In genomic region chr11:95414536-95415161, GRCm38 (mm10) we compare ENCODE assay signal across 8 mouse cellular contexts. TPM values are rescaled to one million over a fixed set of nuclear protein-coding genes. Genes with fewer than 3 reads are reported as not detected.
DNase-seq lines count a peak whose midpoint lies in the region; ATAC-seq and TF ChIP-seq lines count a peak whose summit lies in the region.

No protein-coding gene starts in this region.

- TF ChIP-seq EP300 in stomach, postnatal 0 days (optimal IDR thresholded peaks at IDR 0.05), result no peak

- WGBS in forebrain, embryonic 14.5 days, result under 1% methylated on average over 28 of the region's 28 CpGs
- under 1% methylated on average over 28 of the region's 28 CpGs for WGBS in large intestine, adult 2 months
- WGBS in liver, embryonic 16.5 days (ENCODE audit: insufficient replicate concordance), result under 1% methylated on average over 28 of the region's 28 CpGs
- WGBS in neural tube, embryonic 12.5 days, result under 1% methylated on average over 28 of the region's 28 CpGs
- under 1% methylated on average over 28 of the region's 28 CpGs for WGBS in stomach, postnatal 0 days

- H3K9me3 ChIP-seq in ES-E14 (ENCODE audit: control insufficient read depth, insufficient read depth, low read depth, low read length), result no peaks in the 10 kb centered on the region
- H3K9me3 ChIP-seq in forebrain, embryonic 14.5 days (replicated peaks; ENCODE audit: control insufficient read depth, low read length), result no peaks in the 10 kb centered on the region
- H3K9me3 ChIP-seq in liver, embryonic 16.5 days (replicated peaks; ENCODE audit: control insufficient read depth, low read length), result no peaks in the 10 kb centered on the region
- H3K9me3 ChIP-seq in neural tube, embryonic 12.5 days, result no peaks in the 10 kb centered on the region
- no peaks in the 10 kb centered on the region for H3K9me3 ChIP-seq in stomach, postnatal 0 days (ENCODE audit: control insufficient read depth, low read length)

- peak overlapping the region; percentile 76 for H3K9ac ChIP-seq in ES-E14 (ENCODE audit: insufficient read depth, low read depth, low read length, poor library complexity, severe bottlenecking)
- peak overlapping the region; percentile 72 for H3K9ac ChIP-seq in forebrain, embryonic 14.5 days (ENCODE audit: low read length)
- peak overlapping the region; percentile 72 for H3K9ac ChIP-seq in liver, embryonic 16.5 days (ENCODE audit: low read depth, low read length)
- H3K9ac ChIP-seq in neural tube, embryonic 12.5 days, result peak overlapping the region; percentile 57
- peak overlapping the region; percentile 68 for H3K9ac ChIP-seq in stomach, postnatal 0 days (ENCODE audit: low read length)

- peak overlapping the region; percentile 25 for H3K27ac ChIP-seq in ES-E14 (ENCODE audit: insufficient read depth, low read depth, low read length, poor library complexity, severe bottlenecking)
- peak overlapping the region; percentile 94 for H3K27ac ChIP-seq in forebrain, embryonic 14.5 days (ENCODE audit: low read depth, low read length)
- peak overlapping the region; percentile 94 for H3K27ac ChIP-seq in liver, embryonic 16.5 days (ENCODE audit: low read length)
- peak overlapping the region; percentile 72 for H3K27ac ChIP-seq in neural tube, embryonic 12.5 days
- peak overlapping the region; percentile 93 for H3K27ac ChIP-seq in stomach, postnatal 0 days (replicated peaks)

- peak overlapping the region; percentile 72 for H3K4me2 ChIP-seq in forebrain, embryonic 14.5 days (ENCODE audit: low read length)
- H3K4me2 ChIP-seq in liver, embryonic 16.5 days (ENCODE audit: low read depth, low read length), result peak overlapping the region; percentile 88
- peak overlapping the region; percentile 69 for H3K4me2 ChIP-seq in neural tube, embryonic 12.5 days (replicated peaks)
- H3K4me2 ChIP-seq in stomach, postnatal 0 days (replicated peaks; ENCODE audit: low read depth), result peak overlapping the region; percentile 69

- peak; percentile 99 for DNase-seq in ES-E14 (ENCODE audit: low read depth, low spot score)
- DNase-seq in cerebellum, adult 11 months, result peak; percentile 94
- DNase-seq in forebrain, embryonic 14.5 days (ENCODE audit: low spot score), result peak; percentile 99
- peak; percentile 96 for DNase-seq in heart, postnatal 14 days
- peak; percentile 76 for DNase-seq in large intestine, adult 2 months (ENCODE audit: low read depth, low spot score)
- DNase-seq in stomach, postnatal 0 days (ENCODE audit: low spot score), result peak; percentile 95

- in situ Hi-C loops in ES-E14 (cut with MboI; ENCODE audit: low sequenced_read_pairs in 2 of 2, unreplicated experiment in 2 of 2), result no loop called here

- peak; percentile 70 for TF ChIP-seq CTCF in stomach, postnatal 0 days (IDR thresholded peaks at IDR 0.05; ENCODE audit: low read depth)

- peaks cover 0 to 5% of the 10 kb centered on the region in 2 experiments; a peak in 1 of 4 replicates for H3K4me1 ChIP-seq in ES-E14 (ENCODE audit: control insufficient read depth in 2 of 2, insufficient read depth in 2 of 2, low read length in 2 of 2, poor library complexity in 1 of 2)
- H3K4me1 ChIP-seq in forebrain, embryonic 14.5 days (ENCODE audit: control insufficient read depth, insufficient read depth, low read length), result peaks cover 14% of the 10 kb centered on the region
- peaks cover 15% of the 10 kb centered on the region for H3K4me1 ChIP-seq in liver, embryonic 16.5 days (ENCODE audit: control insufficient read depth, low read depth, low read length)
- peaks cover 10% of the 10 kb centered on the region for H3K4me1 ChIP-seq in neural tube, embryonic 12.5 days
- H3K4me1 ChIP-seq in stomach, postnatal 0 days (replicated peaks; ENCODE audit: control insufficient read depth, insufficient read depth), result peaks cover 3% of the 10 kb centered on the region; the same call in 1 of the 2 replicates

- peak; percentile 89 for ATAC-seq in forebrain, embryonic 14.5 days
- ATAC-seq in liver, embryonic 16.5 days (ENCODE audit: low read depth), result peak; percentile 78
- ATAC-seq in neural tube, embryonic 12.5 days (ENCODE audit: low FRiP score, low read depth), result peak; percentile 86
- ATAC-seq in stomach, postnatal 0 days (ENCODE audit: low FRiP score, low TSS enrichment), result peak; percentile 85

- H3K27me3 ChIP-seq in forebrain, embryonic 14.5 days (replicated peaks; ENCODE audit: control insufficient read depth, insufficient read depth, low read length), result no peaks in the 10 kb centered on the region
- no peaks in the 10 kb centered on the region for H3K27me3 ChIP-seq in liver, embryonic 16.5 days (ENCODE audit: control insufficient read depth, insufficient read depth, low read depth, low read length)
- H3K27me3 ChIP-seq in neural tube, embryonic 12.5 days (replicated peaks), result no peaks in the 10 kb centered on the region
- H3K27me3 ChIP-seq in stomach, postnatal 0 days (ENCODE audit: control insufficient read depth, insufficient read depth, low read length), result no peaks in the 10 kb centered on the region

- intact Hi-C loops in heart, postnatal 14 days (cut with DNase I), result no loop called here

- no peaks in the 10 kb centered on the region for H3K36me3 ChIP-seq in ES-E14 (ENCODE audit: control insufficient read depth, insufficient read depth, low read length, poor library complexity, severe bottlenecking)
- no peaks in the 10 kb centered on the region for H3K36me3 ChIP-seq in forebrain, embryonic 14.5 days (ENCODE audit: control insufficient read depth, insufficient read depth, low read length)
- peaks cover 4% of the 10 kb centered on the region; the same call in 1 of the 2 replicates for H3K36me3 ChIP-seq in liver, embryonic 16.5 days (ENCODE audit: control insufficient read depth, insufficient read depth)
- no peaks in the 10 kb centered on the region for H3K36me3 ChIP-seq in neural tube, embryonic 12.5 days
- H3K36me3 ChIP-seq in stomach, postnatal 0 days (ENCODE audit: control insufficient read depth, insufficient read depth, low read length), result no peaks in the 10 kb centered on the region

- H3K4me3 ChIP-seq in ES-E14 (ENCODE audit: insufficient read depth in 1 of 2, low read depth in 1 of 2, low read length in 2 of 2, poor library complexity in 1 of 2, severe bottlenecking in 1 of 2), result peak overlapping the region; percentile 74 to 80
- H3K4me3 ChIP-seq in forebrain, embryonic 14.5 days (ENCODE audit: low read depth, low read length), result peak overlapping the region; percentile 53
- H3K4me3 ChIP-seq in liver, embryonic 16.5 days (ENCODE audit: low read depth, low read length), result peak overlapping the region; percentile 71
- peak overlapping the region; percentile 48 for H3K4me3 ChIP-seq in neural tube, embryonic 12.5 days
- H3K4me3 ChIP-seq in stomach, postnatal 0 days (ENCODE audit: low read depth, low read length), result peak overlapping the region; percentile 58

TF ChIP-seq in ES-E14, 5 proteins besides CTCF, POLR2A, EP300 and RAD21:
- TF ChIP-seq HCFC1 (IDR thresholded peaks at IDR 0.05; ENCODE audit: borderline replicate concordance, insufficient read depth, low read length) (0 out of 2 replicates have a peak, but pooled peaks have one; percentile 47), CHD2 (IDR thresholded peaks at IDR 0.05; ENCODE audit: low read depth, low read length) (no peak)
TF ChIP-seq in ES-E14: peak in this region for 1.

RNA-seq across cellular contexts. Expression of gene Spop, which starts 0.8 kb away (rescaled TPM):
- 21.5 and 30.8 TPM in 2 replicates for total RNA-seq in ES-E14 (2012; rRNA removed)
- polyA plus RNA-seq in forebrain, embryonic 14.5 days (2014; fragmentation: Nextera tagmentation; extraction: Ambion mirVana), result 62.0 and 96.6 TPM in 2 replicates
- total RNA-seq in heart, postnatal 14 days (2021), result 100 to 1,000 TPM; 169 to 171 TPM
- polyA plus RNA-seq in large intestine, adult 2 months (2012; rRNA removed), result 28.2 and 35.5 TPM in 2 replicates
- polyA plus RNA-seq in liver, embryonic 16.5 days (2015; fragmentation: Nextera tagmentation; extraction: Ambion mirVana), result 72.5 and 76.0 TPM in 2 replicates
- polyA plus RNA-seq in neural tube, embryonic 12.5 days (2016; fragmentation: Nextera tagmentation; extraction: Ambion mirVana), result 202 and 207 TPM in 2 replicates
- 92.4 and 96.0 TPM in 2 replicates for polyA plus RNA-seq in stomach, postnatal 0 days (2015; fragmentation: Nextera tagmentation; extraction: Ambion mirVana)

RNA-seq across cellular contexts. Expression of gene Slc35b1, which starts 30.2 kb away (rescaled TPM):
- 145 and 156 TPM in 2 replicates for total RNA-seq in ES-E14 (2012; rRNA removed)
- polyA plus RNA-seq in forebrain, embryonic 14.5 days (2014; fragmentation: Nextera tagmentation; extraction: Ambion mirVana), result 168 and 174 TPM in 2 replicates
- 10 to 100 TPM; 35.2 to 42.4 TPM for total RNA-seq in heart, postnatal 14 days (2021)
- 257 and 258 TPM in 2 replicates for polyA plus RNA-seq in large intestine, adult 2 months (2012; rRNA removed)
- 37.7 and 40.5 TPM in 2 replicates for polyA plus RNA-seq in liver, embryonic 16.5 days (2015; fragmentation: Nextera tagmentation; extraction: Ambion mirVana)
- 127 and 129 TPM in 2 replicates for polyA plus RNA-seq in neural tube, embryonic 12.5 days (2016; fragmentation: Nextera tagmentation; extraction: Ambion mirVana)
- polyA plus RNA-seq in stomach, postnatal 0 days (2015; fragmentation: Nextera tagmentation; extraction: Ambion mirVana), result 106 and 110 TPM in 2 replicates

Comparison
In these comparisons a context has a peak if more than half of its experiments do, and no peak if none do; other contexts are left out.
1. Peak in every context shown above with its lines: DNase-seq, ATAC-seq, H3K4me3 ChIP-seq and H3K27ac ChIP-seq.
2. H3K27ac ChIP-seq: peak in every context shown above with its lines; median percentile 94 in forebrain, embryonic 14.5 days; 94 in liver, embryonic 16.5 days; 93 in stomach, postnatal 0 days; 72 in neural tube, embryonic 12.5 days; 25 in ES-E14.